Mouse (Mus musculus): ENCODE data around the gene Gcn1l1. TPM values are rescaled to one million over a fixed set of nuclear protein-coding genes. Genes with fewer than 3 reads are reported as not detected.
A peak's percentile ranks its signal among the peaks of the same experiment; 100 is the strongest.

Gcn1l1 gene
- polyA plus RNA-seq, 1 experiment = 39.3 TPM

- Histone ChIP-seq H3K4me3 (replicated peaks; ENCODE audit: insufficient read depth, low read depth, low read length) (no peak overlapping the region), H3K27ac (ENCODE audit: insufficient read depth, low read length) (no peak overlapping the region), H3K27me3 (ENCODE audit: control insufficient read depth, insufficient read depth, low read length) (no peaks in the 10 kb centered on the region), H3K4me1 (ENCODE audit: control insufficient read depth, insufficient read depth, low read length) (peaks cover 63% of the 10 kb centered on the region)
- 12% methylated on average over 13 of the region's 13 CpGs for WGBS
- TF ChIP-seq POLR2A (IDR thresholded peaks at IDR 0.05; ENCODE audit: borderline replicate concordance, insufficient read depth, low read length) (no peak), CTCF (IDR thresholded peaks at IDR 0.05; ENCODE audit: borderline replicate concordance, insufficient read depth, low read depth, low read length) (no peak)
- peak; percentile 56 to 65 for DNase-seq
Observed at GRCm38 (mm10) chr5:115538017-115538692, 26.9 kb upstream of the Gcn1l1 start.

GRCm38 (mm10) chr5:115538693-115539043, 26.4 kb upstream of the Gcn1l1 start:
- Histone ChIP-seq H3K4me1 (ENCODE audit: control insufficient read depth, insufficient read depth, low read length) (peaks cover 62% of the 10 kb centered on the region), H3K27me3 (ENCODE audit: control insufficient read depth, insufficient read depth, low read length) (no peaks in the 10 kb centered on the region), H3K27ac (ENCODE audit: insufficient read depth, low read length) (no peak overlapping the region), H3K4me3 (replicated peaks; ENCODE audit: insufficient read depth, low read depth, low read length) (no peak overlapping the region)
- peak; percentile 95 for TF ChIP-seq CTCF (IDR thresholded peaks at IDR 0.05; ENCODE audit: borderline replicate concordance, insufficient read depth, low read depth, low read length)
- TF ChIP-seq POLR2A (IDR thresholded peaks at IDR 0.05; ENCODE audit: borderline replicate concordance, insufficient read depth, low read length) = no peak
- peak; percentile 89 to 95 for DNase-seq
- 1% methylated on average over 12 of the region's 12 CpGs for WGBS

GRCm38 (mm10) chr5:115542635-115543384, 22.2 kb upstream of the Gcn1l1 start:
- peak overlapping the region; percentile 54 for H3K27ac ChIP-seq (ENCODE audit: insufficient read depth, low read length)
- H3K4me3 ChIP-seq (replicated peaks; ENCODE audit: insufficient read depth, low read depth, low read length) = no peak overlapping the region
- no peaks in the 10 kb centered on the region for H3K27me3 ChIP-seq (ENCODE audit: control insufficient read depth, insufficient read depth, low read length)
- peaks cover 74% of the 10 kb centered on the region for H3K4me1 ChIP-seq (ENCODE audit: control insufficient read depth, insufficient read depth, low read length)
- DNase-seq = no peak
- TF ChIP-seq CTCF (IDR thresholded peaks at IDR 0.05; ENCODE audit: borderline replicate concordance, insufficient read depth, low read depth, low read length) = no peak
- no peak for TF ChIP-seq POLR2A (IDR thresholded peaks at IDR 0.05; ENCODE audit: borderline replicate concordance, insufficient read depth, low read length)
- WGBS = 40% methylated on average over 19 of the region's 19 CpGs

- DNase-seq = peak; percentile 87 to 92
- WGBS = 6% methylated on average over 17 of the region's 17 CpGs
- peak overlapping the region; percentile 40 for H3K4me3 ChIP-seq (replicated peaks; ENCODE audit: insufficient read depth, low read depth, low read length)
- H3K27me3 ChIP-seq (ENCODE audit: control insufficient read depth, insufficient read depth, low read length) = no peaks in the 10 kb centered on the region
- H3K27ac ChIP-seq (ENCODE audit: insufficient read depth, low read length) = peak overlapping the region; percentile 54
- TF ChIP-seq POLR2A (IDR thresholded peaks at IDR 0.05; ENCODE audit: borderline replicate concordance, insufficient read depth, low read length) = no peak
- TF ChIP-seq CTCF (IDR thresholded peaks at IDR 0.05; ENCODE audit: borderline replicate concordance, insufficient read depth, low read depth, low read length) = no peak
- H3K4me1 ChIP-seq (ENCODE audit: control insufficient read depth, insufficient read depth, low read length) = peaks cover 75% of the 10 kb centered on the region
Observed at GRCm38 (mm10) chr5:115543509-115544253, 21.4 kb upstream of the Gcn1l1 start.

GRCm38 (mm10) chr5:115544655-115545185, 20.3 kb upstream of the Gcn1l1 start:
- Histone ChIP-seq H3K4me1 (ENCODE audit: control insufficient read depth, insufficient read depth, low read length) (peaks cover 80% of the 10 kb centered on the region), H3K27ac (ENCODE audit: insufficient read depth, low read length) (peak overlapping the region; percentile 54), H3K4me3 (replicated peaks; ENCODE audit: insufficient read depth, low read depth, low read length) (peak overlapping the region; percentile 40), H3K27me3 (ENCODE audit: control insufficient read depth, insufficient read depth, low read length) (no peaks in the 10 kb centered on the region)
- peak; percentile 45 to 55 for DNase-seq
- WGBS = 21% methylated on average over 18 of the region's 18 CpGs
- TF ChIP-seq CTCF (IDR thresholded peaks at IDR 0.05; ENCODE audit: borderline replicate concordance, insufficient read depth, low read depth, low read length) (no peak), POLR2A (IDR thresholded peaks at IDR 0.05; ENCODE audit: borderline replicate concordance, insufficient read depth, low read length) (no peak)

GRCm38 (mm10) chr5:115545636-115546035, 19.4 kb upstream of the Gcn1l1 start:
- H3K4me3 ChIP-seq (replicated peaks; ENCODE audit: insufficient read depth, low read depth, low read length) = no peak overlapping the region
- peaks cover 81% of the 10 kb centered on the region for H3K4me1 ChIP-seq (ENCODE audit: control insufficient read depth, insufficient read depth, low read length)
- 67% methylated on average over 14 of the region's 14 CpGs for WGBS
- H3K27ac ChIP-seq (ENCODE audit: insufficient read depth, low read length) = 0 out of 2 replicates have a peak overlapping the region, but pooled peaks have one; percentile 15
- DNase-seq = peak in 1 of 2 experiments; percentile 47
- no peaks in the 10 kb centered on the region for H3K27me3 ChIP-seq (ENCODE audit: control insufficient read depth, insufficient read depth, low read length)
- no peak for TF ChIP-seq CTCF (IDR thresholded peaks at IDR 0.05; ENCODE audit: borderline replicate concordance, insufficient read depth, low read depth, low read length)
- TF ChIP-seq POLR2A (IDR thresholded peaks at IDR 0.05; ENCODE audit: borderline replicate concordance, insufficient read depth, low read length) = no peak

GRCm38 (mm10) chr5:115546536-115546935, 18.5 kb upstream of the Gcn1l1 start:
- peak; percentile 69 to 75 for DNase-seq
- Histone ChIP-seq H3K27me3 (ENCODE audit: control insufficient read depth, insufficient read depth, low read length) (no peaks in the 10 kb centered on the region), H3K27ac (ENCODE audit: insufficient read depth, low read length) (peak overlapping the region; percentile 57), H3K4me1 (ENCODE audit: control insufficient read depth, insufficient read depth, low read length) (peaks cover 79% of the 10 kb centered on the region), H3K4me3 (replicated peaks; ENCODE audit: insufficient read depth, low read depth, low read length) (no peak overlapping the region)
- TF ChIP-seq POLR2A (IDR thresholded peaks at IDR 0.05; ENCODE audit: borderline replicate concordance, insufficient read depth, low read length) = no peak
- no peak for TF ChIP-seq CTCF (IDR thresholded peaks at IDR 0.05; ENCODE audit: borderline replicate concordance, insufficient read depth, low read depth, low read length)
- WGBS = 18% methylated on average over 11 of the region's 11 CpGs
